Mouse (Mus musculus) kidney, adult 2 months (tissue): ENCODE results near the gene Rpp14. TPM values are rescaled to one million over a fixed set of nuclear protein-coding genes. Genes with fewer than 3 reads are reported as not detected.

Experiments
- DNase-seq: peaks from one replicate; pipeline ENCODE4 v3.0.0; 2021
- H3K27ac ChIP-seq: fragments of 200-500 bp; 2 replicates; pipeline ENCODE4 v1.5.1; 2012; ENCODE audit warnings: low read depth, low read length, control low read depth, inconsistent platforms; ENCODE audit not compliant: insufficient read depth
- H3K27me3 ChIP-seq: fragments of 200-500 bp; replicated peaks from 2 replicates; pipeline ENCODE4 v1.6.1; 2012; ENCODE audit warnings: mild to moderate bottlenecking, moderate library complexity, low read length, inconsistent platforms; ENCODE audit not compliant: control insufficient read depth, insufficient read depth
- H3K36me3 ChIP-seq: fragments of 200-500 bp; 2 replicates; pipeline ENCODE4 v1.6.1; 2012; ENCODE audit warnings: mild to moderate bottlenecking, moderate library complexity, low read length, inconsistent platforms; ENCODE audit not compliant: control insufficient read depth, insufficient read depth
- H3K4me1 ChIP-seq: fragments of 200-500 bp; 2 replicates; pipeline ENCODE4 v1.6.1; 2011; ENCODE audit warnings: low read length; ENCODE audit not compliant: control insufficient read depth, insufficient read depth
- H3K4me3 ChIP-seq: fragments of 200-500 bp; 2 replicates; pipeline ENCODE4 v1.5.1; 2011; ENCODE audit warnings: mild to moderate bottlenecking, low read depth, low read length, control low read depth; ENCODE audit not compliant: insufficient read depth
- CTCF ChIP-seq: fragments of 200-500 bp; conservative IDR thresholded peaks from 2 replicates; pipeline ENCODE4 v1.5.1; 2011; ENCODE audit warnings: low read depth, mild to moderate bottlenecking, control low read depth, low read length, moderate library complexity, mixed read lengths; ENCODE audit not compliant: insufficient read depth, insufficient read length
- POLR2A ChIP-seq: fragments of 200-500 bp; IDR thresholded peaks from one replicate; pipeline ENCODE4 v1.6.1; 2011; ENCODE audit warnings: low read depth, low read length, control low read depth
- WGBS: fragments of 180-500 bp; shearing (Covaris S2); methylation state at CpG from one replicate; pipeline ENCODE4 v1.1.7; 2018; 5-methylcytosine and 5-hydroxymethylcytosine counted together
- polyA plus RNA-seq: library from polyadenylated mRNA; depleted of rRNA; stranded (reverse); fragments of >200 nt; gene quantifications from 2 replicates; pipeline ENCODE4 v1.2.3, GENCODE M21; 2012

Gene Rpp14
- polyA plus RNA-seq, 1 experiment, result 13.8 TPM

- peak; percentile 91 for DNase-seq
- TF ChIP-seq POLR2A, result no peak
- no peak for TF ChIP-seq CTCF
- 52% methylated on average over 7 of the region's 7 CpGs for WGBS
These were observed 41.2 kb upstream of the Rpp14 start for GRCm38 (mm10) chr14:8038791-8039448.

GRCm38 (mm10) chr14:8040179-8040578 is 40.0 kb upstream of the Rpp14 start:
- H3K27me3 ChIP-seq, result no peaks in the 10 kb centered on the region
- H3K36me3 ChIP-seq, result no peaks in the 10 kb centered on the region
- no peak for TF ChIP-seq CTCF
- no peak for TF ChIP-seq POLR2A
- no peaks in the 10 kb centered on the region; the same call in 1 of the 2 replicates for H3K4me1 ChIP-seq
- DNase-seq, result no peak
- no peak overlapping the region for H3K4me3 ChIP-seq
- H3K27ac ChIP-seq, result no peak overlapping the region
- 74% methylated on average over 3 of the region's 3 CpGs for WGBS

More at GRCm38 (mm10) chr14:8038791-8039448, 41.2 kb upstream of the Rpp14 start:
- Histone ChIP-seq H3K4me3 (no peak overlapping the region), H3K27ac (no peak overlapping the region), H3K4me1 (no peaks in the 10 kb centered on the region; the same call in 1 of the 2 replicates), H3K27me3 (no peaks in the 10 kb centered on the region), H3K36me3 (no peaks in the 10 kb centered on the region)

- WGBS, result 84% methylated on average over 12 of the region's 12 CpGs
- H3K27me3 ChIP-seq, result no peaks in the 10 kb centered on the region
- DNase-seq, result no peak
- TF ChIP-seq POLR2A, result no peak
- no peak for TF ChIP-seq CTCF
- no peak overlapping the region for H3K4me3 ChIP-seq
- H3K4me1 ChIP-seq, result no peaks in the 10 kb centered on the region; the same call in 1 of the 2 replicates
- H3K27ac ChIP-seq, result no peak overlapping the region
- H3K36me3 ChIP-seq, result no peaks in the 10 kb centered on the region
These were observed 39.1 kb upstream of the Rpp14 start for GRCm38 (mm10) chr14:8040911-8041678.

GRCm38 (mm10) chr14:8042120-8042519 is 38.0 kb upstream of the Rpp14 start:
- Histone ChIP-seq H3K27ac (no peak overlapping the region), H3K4me1 (no peaks in the 10 kb centered on the region), H3K36me3 (no peaks in the 10 kb centered on the region), H3K27me3 (no peaks in the 10 kb centered on the region), H3K4me3 (no peak overlapping the region)
- 86% methylated on average over 2 of the region's 2 CpGs for WGBS
- TF ChIP-seq CTCF (no peak), POLR2A (no peak)
- DNase-seq, result no peak

- Histone ChIP-seq H3K27ac (no peak overlapping the region), H3K4me1 (no peaks in the 10 kb centered on the region), H3K27me3 (no peaks in the 10 kb centered on the region), H3K36me3 (no peaks in the 10 kb centered on the region), H3K4me3 (no peak overlapping the region)
- no peak for TF ChIP-seq CTCF
- no peak for TF ChIP-seq POLR2A
- no peak for DNase-seq
- 92% methylated on average over 9 of the region's 9 CpGs for WGBS
These were observed 37.6 kb upstream of the Rpp14 start for GRCm38 (mm10) chr14:8042577-8042976.

GRCm38 (mm10) chr14:8044330-8044729 is 35.8 kb upstream of the Rpp14 start:
- Histone ChIP-seq H3K27me3 (no peaks in the 10 kb centered on the region), H3K4me3 (no peak overlapping the region), H3K27ac (no peak overlapping the region), H3K4me1 (no peaks in the 10 kb centered on the region), H3K36me3 (no peaks in the 10 kb centered on the region)
- 66% methylated on average over 8 of the region's 8 CpGs for WGBS
- TF ChIP-seq CTCF, result no peak; the same call in 1 of the 2 replicates
- no peak for TF ChIP-seq POLR2A
- DNase-seq, result peak; percentile 50

GRCm38 (mm10) chr14:8044786-8045185 is 35.4 kb upstream of the Rpp14 start:
- 91% methylated on average over 6 of the region's 6 CpGs for WGBS
- no peak overlapping the region for H3K4me3 ChIP-seq
- TF ChIP-seq POLR2A, result no peak
- no peak for TF ChIP-seq CTCF

More at GRCm38 (mm10) chr14:8044786-8045185, 35.4 kb upstream of the Rpp14 start:
- no peaks in the 10 kb centered on the region for H3K36me3 ChIP-seq
- no peaks in the 10 kb centered on the region for H3K4me1 ChIP-seq
- DNase-seq, result no peak
- H3K27me3 ChIP-seq, result no peaks in the 10 kb centered on the region
- no peak overlapping the region for H3K27ac ChIP-seq
